Mouse (Mus musculus) testis, adult 2 months (tissue): ENCODE data around the gene Gm19410. TPM values are rescaled to one million over a fixed set of nuclear protein-coding genes. Genes with fewer than 3 reads are reported as not detected.

Experiments
- H3K27ac ChIP-seq: fragments of 200-500 bp; 2 replicates; pipeline ENCODE4 v1.5.1; 2012; ENCODE audit warnings: low read depth, low read length; ENCODE audit not compliant: control insufficient read depth, insufficient read depth
- H3K27me3 ChIP-seq: fragments of 200-500 bp; 2 replicates; pipeline ENCODE4 v1.6.1; 2012; ENCODE audit warnings: mild to moderate bottlenecking, low read length, moderate library complexity; ENCODE audit not compliant: control insufficient read depth, insufficient read depth
- H3K36me3 ChIP-seq: fragments of 200-500 bp; 2 replicates; pipeline ENCODE4 v1.6.1; 2012; ENCODE audit warnings: mild to moderate bottlenecking, low read length; ENCODE audit not compliant: control insufficient read depth, insufficient read depth
- H3K4me1 ChIP-seq: fragments of 200-500 bp; 2 replicates; pipeline ENCODE4 v1.6.1; 2012; ENCODE audit warnings: low read length; ENCODE audit not compliant: control insufficient read depth, insufficient read depth
- H3K4me3 ChIP-seq: fragments of 200-500 bp; 2 replicates; pipeline ENCODE4 v1.5.1; 2012; ENCODE audit warnings: low read depth, mild to moderate bottlenecking, low read length, moderate library complexity, mixed read lengths; ENCODE audit not compliant: control insufficient read depth
- CTCF ChIP-seq: fragments of 200-500 bp; IDR thresholded peaks from 2 replicates; pipeline ENCODE4 v1.5.1; 2012; ENCODE audit warnings: low read depth, mild to moderate bottlenecking, inconsistent platforms, low read length, moderate library complexity; ENCODE audit not compliant: control insufficient read depth, insufficient read depth, insufficient replicate concordance
- POLR2A ChIP-seq: fragments of 200-500 bp; IDR thresholded peaks from 2 replicates; pipeline ENCODE4 v1.6.1; 2012; ENCODE audit warnings: low read depth, mild to moderate bottlenecking, inconsistent platforms, low read length, moderate library complexity; ENCODE audit not compliant: control insufficient read depth
- polyA plus RNA-seq: library from polyadenylated mRNA; depleted of rRNA; stranded (reverse); fragments of >200 nt; gene quantifications from 2 replicates; pipeline ENCODE4 v1.2.3, GENCODE M21; 2012; rRNA removed

Gene Gm19410
- polyA plus RNA-seq, result 0.42 and 0.67 TPM in 2 replicates

DNA sequence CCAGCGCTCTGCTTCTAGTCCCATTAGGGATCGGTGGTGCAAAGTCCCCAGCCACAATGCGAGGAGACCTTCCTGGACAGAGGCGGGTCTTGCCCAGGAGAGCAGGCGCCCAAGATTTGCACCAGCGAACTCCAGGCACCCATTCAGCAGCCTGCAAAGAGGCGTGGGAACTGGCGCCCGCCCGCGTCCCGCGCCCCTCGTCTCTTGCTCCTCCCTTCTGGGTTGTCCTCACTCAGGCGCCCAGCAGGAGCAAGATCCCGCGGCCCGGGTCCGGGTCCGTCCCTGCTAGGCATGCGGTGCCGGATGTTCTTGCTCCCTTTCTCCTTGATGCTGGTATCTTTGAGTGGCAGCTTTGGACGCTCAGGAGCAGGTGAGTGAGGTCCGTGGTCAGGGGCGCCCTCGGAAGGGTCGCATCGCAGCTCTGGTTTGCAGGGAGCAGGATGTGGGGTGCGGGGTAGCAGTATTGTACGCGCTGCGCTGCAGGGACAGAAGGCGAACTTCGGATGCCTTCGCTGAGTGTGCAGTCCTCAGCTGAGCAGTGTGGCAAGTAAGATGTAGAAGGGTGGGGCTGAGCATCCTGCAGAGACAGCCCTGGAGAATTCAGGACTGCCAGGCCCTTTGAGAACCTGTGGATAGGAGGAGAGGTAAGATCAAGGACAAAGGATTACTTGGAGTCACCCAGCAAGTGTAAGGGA lies at the start of gene Gm19410:
Gene Gm19410 (plus strand): TSS at position 292 of the 695 bp plus-strand sequence.
- Histone ChIP-seq H3K4me3 (no peak within 1 kb of the TSS), H3K27me3 (no peaks in the 10 kb centered on the region; the same call in 1 of the 2 replicates), H3K36me3 (no peaks in the 10 kb centered on the region), H3K27ac (no peak within 1 kb of the TSS), H3K4me1 (no peaks in the 10 kb centered on the region)
- TF ChIP-seq POLR2A (no peak), CTCF (no peak)

GRCm38 (mm10) chr8:35730776-35731175 lies 34.8 kb upstream of the Gm19410 start:
- Histone ChIP-seq H3K4me3 (no peak overlapping the region), H3K27me3 (no peaks in the 10 kb centered on the region), H3K4me1 (peaks cover 3% of the 10 kb centered on the region; the same call in 1 of the 2 replicates), H3K36me3 (no peaks in the 10 kb centered on the region), H3K27ac (no peak overlapping the region)
- no peak for TF ChIP-seq POLR2A
- no peak for TF ChIP-seq CTCF

- no peak overlapping the region for H3K27ac ChIP-seq
- TF ChIP-seq CTCF (no peak), POLR2A (no peak)
- H3K4me3 ChIP-seq, result no peak overlapping the region
- no peaks in the 10 kb centered on the region for H3K36me3 ChIP-seq
- no peaks in the 10 kb centered on the region for H3K27me3 ChIP-seq
- H3K4me1 ChIP-seq, result peaks cover 3% of the 10 kb centered on the region; the same call in 1 of the 2 replicates
These were observed 30.2 kb upstream of the Gm19410 start for GRCm38 (mm10) chr8:35735438-35735837.

GRCm38 (mm10) chr8:35756202-35756601 lies 9.4 kb upstream of the Gm19410 start:
- Histone ChIP-seq H3K4me3 (no peak overlapping the region), H3K4me1 (no peaks in the 10 kb centered on the region)
- TF ChIP-seq POLR2A, result no peak
- no peak for TF ChIP-seq CTCF

GRCm38 (mm10) chr8:35765020-35765419 lies 570 bp upstream of the Gm19410 start:
- H3K27ac ChIP-seq, result no peak overlapping the region
- no peaks in the 10 kb centered on the region for H3K4me1 ChIP-seq
- H3K27me3 ChIP-seq, result no peaks in the 10 kb centered on the region; the same call in 1 of the 2 replicates
- no peak overlapping the region for H3K4me3 ChIP-seq
- TF ChIP-seq POLR2A, result no peak
- no peak for TF ChIP-seq CTCF
- no peaks in the 10 kb centered on the region for H3K36me3 ChIP-seq

More at GRCm38 (mm10) chr8:35756202-35756601, 9.4 kb upstream of the Gm19410 start:
- Histone ChIP-seq H3K27ac (no peak overlapping the region), H3K27me3 (no peaks in the 10 kb centered on the region), H3K36me3 (no peaks in the 10 kb centered on the region)

GRCm38 (mm10) chr8:35773508-35773907 lies 7.9 kb downstream of the Gm19410 start:
- Histone ChIP-seq H3K27me3 (no peaks in the 10 kb centered on the region), H3K36me3 (no peaks in the 10 kb centered on the region), H3K4me1 (no peaks in the 10 kb centered on the region), H3K27ac (no peak overlapping the region), H3K4me3 (no peak overlapping the region)
- TF ChIP-seq CTCF (no peak), POLR2A (no peak)
